8 mouse cellular contexts compared by ENCODE assay signal in the genomic region with DNA sequence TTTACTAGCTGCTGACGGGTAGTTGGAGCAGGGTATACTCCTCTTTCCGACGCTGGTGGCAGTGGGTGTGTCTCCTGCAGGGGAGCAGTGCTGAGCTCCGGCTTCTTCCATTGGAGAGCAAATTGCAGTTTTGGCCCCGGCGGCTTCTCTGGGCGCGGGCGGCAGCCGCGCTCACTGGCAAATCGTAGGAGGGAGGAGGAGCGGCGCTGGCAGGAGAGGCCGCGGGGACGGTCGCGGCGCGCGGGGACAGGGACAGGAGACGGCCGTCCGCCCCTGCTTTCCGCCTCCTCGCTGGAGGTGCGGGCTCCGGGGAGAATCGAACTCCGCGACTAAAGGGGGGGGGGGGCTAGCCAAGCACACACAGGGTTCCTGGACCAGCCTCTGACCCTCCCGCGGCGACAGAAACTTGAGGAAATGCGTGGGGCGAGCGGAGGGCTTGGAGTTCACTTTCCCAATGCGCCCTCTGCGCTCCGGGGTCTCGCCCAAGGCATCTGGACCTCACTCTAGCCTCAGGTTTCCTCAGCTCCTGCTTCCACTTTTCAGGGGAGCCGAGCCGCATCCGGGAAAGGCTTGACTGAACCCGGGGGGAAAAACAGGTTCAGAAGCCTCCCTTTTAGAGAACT. TPM values are rescaled to one million over a fixed set of nuclear protein-coding genes. Genes with fewer than 3 reads are reported as not detected.
DNase-seq lines count a peak whose midpoint lies in the region; ATAC-seq and TF ChIP-seq lines count a peak whose summit lies in the region.

No protein-coding gene starts in this region.

- ATAC-seq in forebrain, embryonic 16.5 days: peak; percentile 16; the same call in 1 of the 2 replicates
- no peak for ATAC-seq in intestine, embryonic 14.5 days (replicated peaks; ENCODE audit: low FRiP score, low TSS enrichment, low read depth)
- no peak for ATAC-seq in midbrain, embryonic 13.5 days

- no peak for TF ChIP-seq POLR2A in thymus, adult 2 months (IDR thresholded peaks at IDR 0.05; ENCODE audit: control insufficient read depth, extremely low read depth, insufficient read depth, low read length, poor library complexity)

- H3K9ac ChIP-seq in forebrain, embryonic 16.5 days (replicated peaks; ENCODE audit: low read depth, low read length): peak overlapping the region; percentile 27
- no peak overlapping the region for H3K9ac ChIP-seq in intestine, embryonic 14.5 days (ENCODE audit: low read length)
- H3K9ac ChIP-seq in midbrain, embryonic 13.5 days (replicated peaks): peak overlapping the region; percentile 37

- TF ChIP-seq CTCF in thymus, adult 2 months (IDR thresholded peaks at IDR 0.05; ENCODE audit: borderline replicate concordance, control insufficient read depth, extremely low read depth, insufficient read depth, low read length, poor library complexity): no peak

- WGBS in forebrain, embryonic 16.5 days: under 1% methylated on average over 44 of the region's 46 CpGs
- WGBS in intestine, embryonic 14.5 days: under 1% methylated on average over 46 of the region's 46 CpGs
- WGBS in limb, embryonic 10.5 days: 1% methylated on average over 46 of the region's 46 CpGs
- WGBS in midbrain, embryonic 13.5 days: under 1% methylated on average over 46 of the region's 46 CpGs
- WGBS in thymus, adult 2 months: under 1% methylated on average over 46 of the region's 46 CpGs

- H3K9me3 ChIP-seq in forebrain, embryonic 16.5 days (ENCODE audit: control insufficient read depth, low read length): no peaks in the 10 kb centered on the region
- no peaks in the 10 kb centered on the region for H3K9me3 ChIP-seq in intestine, embryonic 14.5 days (ENCODE audit: control insufficient read depth, low read length)
- no peaks in the 10 kb centered on the region for H3K9me3 ChIP-seq in limb, embryonic 10.5 days (replicated peaks)
- H3K9me3 ChIP-seq in midbrain, embryonic 13.5 days: no peaks in the 10 kb centered on the region

- H3K4me3 ChIP-seq in forebrain, embryonic 16.5 days (replicated peaks; ENCODE audit: low read length): peak overlapping the region; percentile 50
- peak overlapping the region; percentile 45 for H3K4me3 ChIP-seq in intestine, embryonic 14.5 days (ENCODE audit: low read depth, low read length)
- peak overlapping the region; percentile 47 for H3K4me3 ChIP-seq in limb, embryonic 10.5 days
- peak overlapping the region; percentile 42 for H3K4me3 ChIP-seq in midbrain, embryonic 13.5 days (replicated peaks)
- H3K4me3 ChIP-seq in thymus, adult 2 months (ENCODE audit: control insufficient read depth, insufficient read depth, low read length): peak overlapping the region; percentile 44

- DNase-seq in lung, adult 18-20 months: peak; percentile 27 to 43
- no peak for DNase-seq in lung, postnatal 25 days (ENCODE audit: low spot score)
- peak; percentile 39 for DNase-seq in cerebellum, adult 11 months
- DNase-seq in intestine, embryonic 14.5 days (ENCODE audit: low spot score): no peak
- DNase-seq in limb, embryonic 10.5 days (ENCODE audit: low spot score): peak; percentile 71
- peak; percentile 47 for DNase-seq in thymus, adult 2 months

- H3K4me1 ChIP-seq in forebrain, embryonic 16.5 days (replicated peaks; ENCODE audit: control insufficient read depth, insufficient read depth, low read length): peaks cover 30% of the 10 kb centered on the region
- peaks cover 19% of the 10 kb centered on the region for H3K4me1 ChIP-seq in intestine, embryonic 14.5 days (replicated peaks; ENCODE audit: control insufficient read depth, insufficient read depth, low read length)
- H3K4me1 ChIP-seq in limb, embryonic 10.5 days: peaks cover 59% of the 10 kb centered on the region
- H3K4me1 ChIP-seq in midbrain, embryonic 13.5 days (replicated peaks): peaks cover 39% of the 10 kb centered on the region
- peaks cover 32% of the 10 kb centered on the region for H3K4me1 ChIP-seq in thymus, adult 2 months (replicated peaks; ENCODE audit: control insufficient read depth, insufficient read depth, low read length)

- H3K27me3 ChIP-seq in forebrain, embryonic 16.5 days (replicated peaks; ENCODE audit: control insufficient read depth, insufficient read depth, low read length): peaks cover 63% of the 10 kb centered on the region
- peaks cover 91% of the 10 kb centered on the region for H3K27me3 ChIP-seq in intestine, embryonic 14.5 days (replicated peaks; ENCODE audit: control insufficient read depth, insufficient read depth, low read length)
- H3K27me3 ChIP-seq in limb, embryonic 10.5 days (ENCODE audit: low read depth, poor library complexity, severe bottlenecking): peaks cover 94% of the 10 kb centered on the region
- H3K27me3 ChIP-seq in midbrain, embryonic 13.5 days: peaks cover 96% of the 10 kb centered on the region
- peaks cover 47% of the 10 kb centered on the region for H3K27me3 ChIP-seq in thymus, adult 2 months (ENCODE audit: control insufficient read depth, insufficient read depth, low read length)

- peak overlapping the region; percentile 57 for H3K4me2 ChIP-seq in forebrain, embryonic 16.5 days (ENCODE audit: low read length)
- H3K4me2 ChIP-seq in intestine, embryonic 14.5 days (ENCODE audit: low read length): peak overlapping the region; percentile 65
- H3K4me2 ChIP-seq in midbrain, embryonic 13.5 days (replicated peaks): peak overlapping the region; percentile 57

- no peaks in the 10 kb centered on the region for H3K36me3 ChIP-seq in forebrain, embryonic 16.5 days (ENCODE audit: control insufficient read depth, insufficient read depth)
- H3K36me3 ChIP-seq in intestine, embryonic 14.5 days (ENCODE audit: control insufficient read depth, insufficient read depth, low read length): no peaks in the 10 kb centered on the region
- H3K36me3 ChIP-seq in limb, embryonic 10.5 days: no peaks in the 10 kb centered on the region
- H3K36me3 ChIP-seq in midbrain, embryonic 13.5 days: no peaks in the 10 kb centered on the region
- H3K36me3 ChIP-seq in thymus, adult 2 months (ENCODE audit: control insufficient read depth, insufficient read depth, low read length): no peaks in the 10 kb centered on the region

- H3K27ac ChIP-seq in forebrain, embryonic 16.5 days (ENCODE audit: low read length): no peak overlapping the region
- no peak overlapping the region for H3K27ac ChIP-seq in intestine, embryonic 14.5 days (ENCODE audit: low read depth)
- no peak overlapping the region for H3K27ac ChIP-seq in limb, embryonic 10.5 days
- H3K27ac ChIP-seq in midbrain, embryonic 13.5 days: no peak overlapping the region
- no peak overlapping the region for H3K27ac ChIP-seq in thymus, adult 2 months (ENCODE audit: control insufficient read depth, insufficient read depth, low read length)

RNA-seq across cellular contexts. Expression of a gene that starts 1.0 kb away (rescaled TPM):
- 4.5 and 5.6 TPM in 2 replicates for polyA plus RNA-seq in forebrain, embryonic 16.5 days (2015; fragmentation: Nextera tagmentation; extraction: Ambion mirVana)
- polyA plus RNA-seq in intestine, embryonic 14.5 days (2014; fragmentation: Nextera tagmentation; extraction: Ambion mirVana): 0.39 and 0.51 TPM in 2 replicates
- 0.15 TPM in 1 of 2 replicates, not detected in the other for polyA plus RNA-seq in limb, embryonic 10.5 days (2016; fragmentation: Nextera tagmentation; extraction: Ambion mirVana)
- 0.19 and 0.61 TPM in 2 replicates for polyA plus RNA-seq in midbrain, embryonic 13.5 days (2015; fragmentation: Nextera tagmentation; extraction: Ambion mirVana)
- polyA plus RNA-seq in thymus, adult 2 months (2012; rRNA removed): 83.5 and 85.5 TPM in 2 replicates

RNA-seq across cellular contexts. Expression of a gene that starts 28.1 kb away (rescaled TPM):
- polyA plus RNA-seq in forebrain, embryonic 16.5 days (2015; fragmentation: Nextera tagmentation; extraction: Ambion mirVana): 207 and 220 TPM in 2 replicates
- polyA plus RNA-seq in intestine, embryonic 14.5 days (2014; fragmentation: Nextera tagmentation; extraction: Ambion mirVana): 146 and 154 TPM in 2 replicates
- polyA plus RNA-seq in limb, embryonic 10.5 days (2016; fragmentation: Nextera tagmentation; extraction: Ambion mirVana): 180 and 190 TPM in 2 replicates
- polyA plus RNA-seq in midbrain, embryonic 13.5 days (2015; fragmentation: Nextera tagmentation; extraction: Ambion mirVana): 218 TPM in 2 replicates
- 131 and 133 TPM in 2 replicates for polyA plus RNA-seq in thymus, adult 2 months (2012; rRNA removed)

Comparison
In these comparisons a context has a peak if more than half of its experiments do, and no peak if none do; other contexts are left out.
1. DNase-seq: peak in lung, adult 18-20 months (2 of 2), cerebellum, adult 11 months (single experiment), limb, embryonic 10.5 days (single experiment) and thymus, adult 2 months (single experiment); none in lung, postnatal 25 days (single experiment) and intestine, embryonic 14.5 days (single experiment).
2. RNA of a gene that starts 1.0 kb away (polyA plus RNA-seq): 83.5 to 85.5 TPM in thymus, adult 2 months; 4.5 to 5.6 TPM in forebrain, embryonic 16.5 days, 0.19 to 0.61 TPM in midbrain, embryonic 13.5 days, 0.39 to 0.51 TPM in intestine, embryonic 14.5 days and 0.15 TPM in limb, embryonic 10.5 days; every median in the first group is over 10 times any median in the second.
3. Peak in every context shown above with its lines, with median percentiles within 50 percentile points of each other: H3K4me2 ChIP-seq and H3K4me3 ChIP-seq.